Mouse (Mus musculus) myocyte (in vitro differentiated cells): ENCODE measurements around the gene Gm11733.

Experiments
- POLR2A ChIP-seq: IDR thresholded peaks from one replicate; pipeline ENCODE4 v1.6.1; 2011; ENCODE audit warnings: low read depth, mild to moderate bottlenecking, control low read depth, moderate library complexity; ENCODE audit not compliant: insufficient read length
- POLR2AphosphoS2 ChIP-seq: IDR thresholded peaks from one replicate; pipeline ENCODE4 v1.6.1; 2011; ENCODE audit warnings: low read depth, control low read depth; ENCODE audit not compliant: insufficient read length

GRCm38 (mm10) chr11:117438363-117438762, 45.8 kb upstream of the Gm11733 start:
- TF ChIP-seq POLR2AphosphoS2 (no peak), POLR2A (no peak)
